Mouse (Mus musculus): Measurements from ENCODE around the gene Cirbp. TPM values are rescaled to one million over a fixed set of nuclear protein-coding genes. Genes with fewer than 3 reads are reported as not detected.

The Cirbp gene
- polyA plus RNA-seq, 1 experiment, result 62.8 TPM

DNA sequence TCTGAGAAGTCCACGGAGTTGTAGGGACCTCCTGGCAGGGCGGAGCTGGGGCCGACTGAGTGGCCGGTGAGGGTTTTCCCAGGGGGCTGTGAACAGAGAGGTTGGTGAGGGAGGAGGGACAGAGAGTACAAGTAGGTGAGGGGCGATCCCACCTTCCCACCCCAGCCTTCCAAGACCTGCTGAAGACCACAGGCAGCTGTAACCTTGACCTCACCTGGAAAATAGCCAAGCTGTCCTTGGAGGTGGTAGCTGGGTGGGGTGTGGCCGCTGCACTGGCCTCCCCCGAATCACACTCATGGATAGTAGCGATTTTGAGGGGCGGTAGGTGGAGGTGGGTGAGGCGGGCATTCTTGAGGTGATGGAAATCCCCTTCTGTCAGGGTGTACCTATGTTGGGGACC is 30.6 kb upstream of the Cirbp start:
- TF ChIP-seq GATA1 (IDR thresholded peaks at IDR 0.05; ENCODE audit: low read length), result no peak

DNA sequence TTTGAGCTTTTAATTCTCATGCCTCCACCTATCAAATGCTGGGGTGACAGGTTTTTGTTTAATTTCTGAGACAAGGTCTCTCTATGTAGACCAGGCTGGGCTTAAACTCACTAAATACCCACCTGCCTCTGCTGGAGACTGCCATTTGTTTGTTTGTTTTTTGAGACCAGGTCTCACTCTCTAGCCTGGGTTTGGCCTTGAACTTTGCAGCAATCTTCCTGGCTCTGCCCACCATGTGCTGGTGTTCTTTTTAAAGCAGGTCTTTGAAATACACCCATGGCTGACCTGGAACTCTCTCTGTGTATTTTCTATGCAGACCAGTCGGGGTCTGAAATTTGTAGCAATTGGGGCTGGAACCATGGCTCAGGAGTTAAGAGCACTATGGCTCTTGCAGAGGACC is 30.1 kb upstream of the Cirbp start:
- no peak for TF ChIP-seq GATA1 (IDR thresholded peaks at IDR 0.05; ENCODE audit: low read length)

DNA sequence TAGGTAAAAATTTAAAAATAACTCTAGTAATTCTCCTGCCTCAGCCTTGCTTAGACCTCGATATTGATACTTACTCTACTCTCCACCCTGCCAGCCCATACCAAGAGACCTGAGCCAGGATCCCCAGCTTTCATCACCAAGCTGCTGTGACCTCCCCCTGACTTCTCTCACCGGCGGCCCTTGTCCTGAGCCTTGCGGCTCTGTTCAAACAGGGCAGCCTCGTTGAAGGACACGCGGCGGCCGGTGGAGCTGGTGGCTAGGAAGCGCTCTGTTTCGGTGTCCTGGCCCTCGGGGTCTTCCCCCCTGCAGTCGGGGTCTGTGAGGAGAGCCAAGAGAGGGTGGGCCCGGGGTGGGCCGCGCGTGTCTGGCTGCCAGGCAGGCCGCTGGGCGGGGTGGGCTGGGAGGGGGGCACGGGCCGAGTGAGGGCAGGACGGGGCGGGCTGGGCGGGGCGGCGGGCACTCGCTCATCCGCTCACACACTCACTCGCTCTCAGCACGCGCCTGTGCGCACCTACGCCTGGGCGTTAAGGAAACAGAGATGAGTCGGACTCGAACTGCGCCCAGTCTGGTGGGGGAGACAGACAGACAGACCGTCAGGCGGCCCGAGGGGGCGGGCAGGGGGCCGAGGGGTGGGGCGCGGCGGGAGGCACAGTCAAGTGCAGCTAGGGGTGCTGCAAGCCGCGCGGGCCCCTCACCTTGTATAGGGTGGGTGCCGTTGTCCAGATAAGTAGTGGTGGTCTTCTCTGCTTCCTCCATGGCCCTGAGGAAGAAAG is 29.4 kb upstream of the Cirbp start:
- no peak for TF ChIP-seq GATA1 (IDR thresholded peaks at IDR 0.05; ENCODE audit: low read length)

DNA sequence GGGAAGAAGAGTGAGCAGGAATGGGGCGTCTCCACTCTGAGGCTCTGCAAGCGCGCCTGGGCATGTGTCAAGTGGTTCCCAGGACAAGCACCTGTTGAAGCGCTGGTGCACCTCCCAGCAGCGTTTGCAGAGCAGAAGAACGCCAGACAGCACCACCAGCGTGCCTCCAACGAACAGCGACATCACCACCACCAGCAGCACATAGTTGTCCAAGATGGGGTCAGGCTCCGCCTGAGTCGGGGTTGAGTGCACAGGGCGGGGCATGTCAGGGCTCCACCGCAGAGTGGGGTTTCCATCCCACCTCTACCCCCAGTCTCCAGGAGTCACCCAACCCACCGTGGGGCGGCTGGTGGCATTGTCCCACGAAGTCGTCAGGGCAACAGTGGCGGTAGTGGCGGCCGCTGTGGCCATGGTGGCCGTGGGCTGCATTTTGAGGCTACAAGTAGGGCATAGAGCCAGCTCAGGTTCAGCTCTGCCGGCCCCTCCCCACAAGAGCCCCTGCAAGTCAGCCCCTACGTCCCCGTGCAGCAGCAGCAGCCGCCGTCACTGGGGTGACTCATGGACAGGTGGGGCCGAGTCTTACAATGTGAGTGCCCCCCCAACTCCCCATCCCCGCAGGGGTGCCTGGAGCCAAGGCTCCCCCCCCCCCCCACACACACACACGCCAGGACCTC is 28.7 kb upstream of the Cirbp start:
- no peak for TF ChIP-seq GATA1 (IDR thresholded peaks at IDR 0.05; ENCODE audit: low read length)

DNA sequence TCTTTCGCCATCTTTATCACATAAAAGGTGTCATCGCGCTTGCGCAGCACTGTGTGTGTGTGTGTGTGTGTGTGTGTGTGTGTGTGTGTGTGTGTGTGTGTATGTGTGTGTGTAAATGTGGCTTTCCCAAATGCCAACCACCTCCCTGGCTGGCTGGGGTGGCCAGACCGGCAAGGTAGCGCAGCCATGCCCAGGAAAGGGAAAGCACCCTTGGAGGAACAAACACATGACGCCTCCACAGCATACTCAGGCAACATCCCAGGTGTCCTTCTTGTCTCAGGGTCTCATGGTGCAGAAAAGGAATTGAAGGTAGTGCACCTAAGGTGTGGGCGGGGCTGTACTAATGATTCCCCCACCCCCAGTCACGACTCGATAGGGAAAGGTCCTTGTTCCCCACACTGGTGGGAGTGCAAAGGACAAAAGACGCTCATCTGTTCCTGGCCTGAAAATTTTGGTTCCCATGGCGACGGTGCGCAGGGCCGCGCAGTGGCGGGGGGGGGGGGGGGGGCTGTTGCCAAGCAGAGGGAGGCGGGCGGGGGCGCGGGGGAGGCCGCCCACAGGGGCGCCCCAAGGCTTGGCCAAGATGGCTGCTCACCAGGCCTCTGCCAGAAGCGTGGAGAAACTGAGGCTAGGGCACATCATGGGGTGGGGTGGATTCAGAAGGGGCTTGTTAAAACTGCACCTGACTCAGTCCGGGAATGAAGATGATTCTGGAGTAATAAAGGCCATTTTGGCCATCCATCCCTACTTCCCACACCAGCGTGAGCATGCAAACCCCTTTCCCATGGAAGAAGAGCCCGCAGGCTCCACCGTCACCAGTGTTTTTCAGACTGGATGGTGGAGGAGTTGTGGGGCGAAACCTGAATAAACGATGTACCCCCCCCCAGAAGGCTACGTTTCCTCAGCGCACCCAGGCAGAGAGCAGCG is 27.9 kb upstream of the Cirbp start:
- TF ChIP-seq GATA1 (IDR thresholded peaks at IDR 0.05; ENCODE audit: low read length), result no peak

DNA sequence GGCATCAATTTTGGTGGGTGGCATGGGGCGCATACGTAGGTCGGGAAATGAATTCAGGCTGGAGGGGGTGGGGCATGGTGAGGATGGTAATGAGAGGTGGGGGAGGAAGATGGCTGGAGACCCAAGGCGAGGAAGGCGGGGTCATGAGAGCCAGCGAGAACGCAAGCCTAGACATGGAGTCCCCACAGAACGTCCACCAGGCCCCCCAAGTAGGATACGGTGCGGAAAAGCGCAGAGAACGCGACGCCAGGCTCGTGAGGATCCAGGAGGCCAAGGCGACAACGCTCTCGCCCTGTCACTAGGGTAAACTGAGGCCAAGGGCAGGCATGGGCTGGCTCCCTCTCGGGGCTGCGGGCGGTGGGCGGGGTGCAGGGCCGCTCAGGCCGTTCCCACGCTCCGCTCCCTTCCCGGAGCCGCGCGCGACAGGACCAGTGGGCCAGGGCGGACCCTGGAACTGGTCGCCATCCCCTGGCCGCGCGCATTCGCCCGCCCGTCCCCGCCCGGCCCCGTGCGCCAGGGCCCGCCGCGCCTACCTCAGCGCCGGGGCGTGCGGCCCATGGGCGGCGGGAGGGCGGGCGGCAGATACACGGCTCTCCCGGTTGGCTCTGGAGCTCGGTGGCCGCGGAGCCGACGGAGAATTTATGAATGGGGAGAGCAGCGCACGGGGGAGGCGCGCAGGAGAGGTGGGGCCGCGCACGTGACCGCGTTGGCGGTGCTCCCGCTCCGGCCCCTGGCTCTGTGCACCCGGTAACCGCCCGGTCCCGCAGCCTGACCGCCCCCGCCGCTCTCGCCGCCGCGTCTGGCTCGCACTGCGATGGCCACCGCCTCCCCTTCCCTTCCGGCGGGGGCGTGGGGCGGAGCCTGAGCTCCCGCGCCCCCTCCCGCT is 27.0 kb upstream of the Cirbp start, which contains the start of gene Atp5d:
Atp5d (plus strand) TSS at position 80 of the 886 bp plus-strand sequence.
- TF ChIP-seq GATA1 (IDR thresholded peaks at IDR 0.05; ENCODE audit: low read length), result no peak

DNA sequence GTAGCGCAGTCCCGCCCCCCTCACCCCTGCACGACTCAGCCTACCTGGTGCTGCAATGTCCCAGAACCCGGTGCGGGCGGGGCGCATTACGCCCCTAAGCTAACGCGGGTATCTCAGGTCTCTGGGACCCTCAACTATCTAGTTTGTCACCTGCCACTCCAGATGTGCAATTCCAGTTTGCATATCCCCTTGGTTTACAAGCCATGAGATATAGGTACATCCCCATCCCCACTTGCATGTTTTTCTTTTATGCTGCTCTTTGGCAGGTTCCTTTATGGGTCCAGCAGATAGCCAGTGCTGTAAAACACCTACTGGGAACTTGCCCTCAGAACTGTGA is 26.4 kb upstream of the Cirbp start:
- no peak for TF ChIP-seq GATA1 (IDR thresholded peaks at IDR 0.05; ENCODE audit: low read length)

DNA sequence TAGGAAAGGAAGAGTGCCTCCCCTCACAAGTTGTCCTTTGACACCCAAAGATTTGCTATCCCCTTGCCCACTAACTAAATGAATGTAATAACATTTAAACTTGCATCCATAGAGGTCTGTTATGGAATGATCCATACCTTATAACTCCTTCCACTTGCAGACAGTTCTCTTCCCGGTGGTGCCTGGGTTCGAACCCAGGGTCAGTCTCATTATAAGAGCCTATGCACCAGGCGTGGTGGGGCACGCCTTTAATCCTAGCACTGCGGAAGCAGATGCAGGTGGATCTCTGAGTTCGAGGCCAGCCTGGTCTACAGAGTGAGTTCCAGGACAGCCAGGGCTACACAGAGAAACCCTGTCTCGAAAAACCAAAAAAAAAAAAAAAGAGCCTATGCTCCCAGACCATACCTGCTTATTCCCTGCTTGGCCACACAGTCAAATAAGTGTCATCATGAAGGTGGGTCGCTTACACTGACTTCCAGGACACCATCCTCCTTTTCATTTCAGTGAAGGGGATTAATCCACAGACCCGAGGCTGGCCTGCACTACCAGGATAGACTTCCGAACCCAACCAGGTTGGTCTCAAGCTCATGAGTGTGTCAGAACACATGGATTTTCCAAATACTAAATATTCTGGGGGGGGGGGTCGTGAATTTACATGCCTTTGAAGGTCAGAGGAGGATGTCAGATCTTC is 25.7 kb upstream of the Cirbp start:
- no peak for TF ChIP-seq GATA1 (IDR thresholded peaks at IDR 0.05; ENCODE audit: low read length)

DNA sequence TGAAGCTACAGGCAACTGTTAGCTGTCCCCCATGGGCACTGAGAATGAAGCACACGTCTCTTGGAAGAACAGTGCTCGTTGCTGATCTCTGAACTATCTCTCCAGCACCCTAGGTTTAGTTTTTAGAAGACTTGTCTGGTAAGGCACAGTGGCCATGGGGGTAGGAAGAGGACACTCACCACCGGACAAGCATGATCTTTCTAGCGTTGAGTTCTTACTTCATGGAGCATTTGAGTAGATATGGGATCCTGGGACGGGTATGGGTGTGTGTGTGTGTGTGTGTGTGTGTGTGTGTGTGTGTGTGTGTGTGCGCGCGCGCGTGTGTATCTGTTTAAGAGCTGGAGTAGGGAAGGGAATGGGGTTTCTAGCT is 25.1 kb upstream of the Cirbp start, which contains the start of gene Cbarp:
Cbarp (minus strand) TSS at position 170 of the 370 bp plus-strand sequence.
- TF ChIP-seq GATA1 (IDR thresholded peaks at IDR 0.05; ENCODE audit: low read length), result no peak

DNA sequence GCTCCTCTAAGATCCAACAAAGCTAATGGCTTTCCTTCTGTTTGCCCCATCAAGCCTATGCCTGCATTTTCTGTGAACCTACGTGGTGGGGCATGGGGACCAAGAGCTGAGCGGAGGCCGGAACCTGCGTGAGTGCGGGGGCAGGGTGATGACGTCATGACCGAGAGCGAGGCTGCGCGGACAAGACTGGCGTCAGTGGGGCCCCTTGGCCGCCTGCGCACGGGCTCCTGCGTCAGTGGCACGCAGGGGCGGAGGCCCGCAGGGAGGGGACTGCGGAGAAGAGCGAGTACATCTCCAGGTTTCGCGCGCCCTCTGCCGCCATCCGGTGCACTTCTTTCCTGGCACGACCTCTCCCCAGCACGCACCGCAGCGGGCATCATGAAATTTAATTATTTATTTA is 24.5 kb upstream of the Cirbp start:
- no peak for TF ChIP-seq GATA1 (IDR thresholded peaks at IDR 0.05; ENCODE audit: low read length)

DNA sequence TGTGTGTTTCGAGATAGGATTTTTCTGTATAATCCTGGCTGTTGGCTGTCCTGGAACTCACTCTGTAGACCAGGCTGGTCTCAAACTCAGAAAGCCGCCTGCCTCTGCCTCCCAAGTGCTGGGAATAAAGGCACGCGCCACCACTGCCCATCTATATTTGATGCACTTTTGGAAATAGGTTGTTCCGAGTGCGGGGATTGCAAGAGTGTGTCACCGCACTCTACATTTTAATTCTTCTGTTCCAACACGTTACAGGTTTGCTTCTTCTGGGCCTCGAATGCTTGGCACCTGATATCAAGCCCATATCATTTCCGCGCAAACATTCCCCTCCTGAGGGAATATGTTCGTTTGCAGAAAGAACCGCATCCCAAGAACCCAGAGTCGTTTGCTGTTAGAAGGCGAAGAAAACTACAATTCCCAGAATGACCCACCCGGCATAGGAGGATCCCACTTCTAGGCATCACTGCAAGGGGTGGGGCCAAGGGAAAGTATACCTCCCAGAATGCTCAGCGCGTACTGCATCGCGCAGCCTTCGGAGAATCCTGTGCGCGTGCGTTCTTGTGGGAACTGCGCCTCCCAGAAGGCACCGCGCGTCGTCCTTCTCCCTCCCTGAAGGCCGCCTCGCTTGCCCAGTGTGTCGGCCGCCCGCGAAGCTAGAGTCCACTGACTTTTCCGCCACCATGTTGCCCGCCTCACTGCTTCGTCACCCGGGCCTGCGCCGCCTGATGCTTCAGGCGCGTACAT is 23.8 kb upstream of the Cirbp start:
- no peak for TF ChIP-seq GATA1 (IDR thresholded peaks at IDR 0.05; ENCODE audit: low read length)

DNA sequence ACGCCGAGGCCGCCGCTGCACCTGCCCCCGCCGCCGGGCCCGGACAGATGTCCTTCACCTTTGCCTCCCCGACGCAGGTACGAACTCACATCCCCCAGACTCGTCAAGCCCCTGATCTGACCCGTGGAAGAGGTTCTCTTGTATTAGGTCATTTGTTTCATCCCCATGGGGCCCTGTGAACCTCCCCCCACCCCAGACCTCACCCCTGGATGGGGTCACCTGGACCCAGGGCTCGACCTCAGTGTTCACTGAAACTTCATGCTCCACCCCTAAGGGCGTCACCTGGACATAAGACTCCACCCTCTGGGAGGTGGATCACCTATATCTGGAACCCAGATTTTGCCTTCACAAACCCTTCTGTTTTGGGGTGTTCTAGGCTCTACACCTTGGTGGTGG is 23.3 kb upstream of the Cirbp start:
- TF ChIP-seq GATA1 (IDR thresholded peaks at IDR 0.05; ENCODE audit: low read length), result no peak

DNA sequence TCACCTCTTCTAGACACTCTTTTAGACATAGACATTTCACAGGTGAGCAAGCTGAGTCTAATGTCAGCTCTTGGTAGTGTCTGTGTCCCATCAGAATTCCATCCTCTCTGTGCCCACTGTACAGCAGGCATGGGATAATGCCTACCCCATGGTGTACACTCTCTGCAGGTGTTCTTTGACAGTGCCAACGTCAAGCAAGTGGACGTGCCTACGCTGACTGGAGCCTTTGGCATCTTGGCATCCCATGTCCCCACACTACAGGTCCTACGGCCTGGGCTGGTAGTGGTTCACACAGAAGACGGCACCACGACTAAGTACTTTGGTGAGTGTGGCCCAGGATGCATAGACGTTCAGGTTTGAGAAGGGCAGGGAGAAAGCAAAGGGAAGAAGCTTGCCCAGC is 22.1 kb upstream of the Cirbp start:
- no peak for TF ChIP-seq GATA1 (IDR thresholded peaks at IDR 0.05; ENCODE audit: low read length)

DNA sequence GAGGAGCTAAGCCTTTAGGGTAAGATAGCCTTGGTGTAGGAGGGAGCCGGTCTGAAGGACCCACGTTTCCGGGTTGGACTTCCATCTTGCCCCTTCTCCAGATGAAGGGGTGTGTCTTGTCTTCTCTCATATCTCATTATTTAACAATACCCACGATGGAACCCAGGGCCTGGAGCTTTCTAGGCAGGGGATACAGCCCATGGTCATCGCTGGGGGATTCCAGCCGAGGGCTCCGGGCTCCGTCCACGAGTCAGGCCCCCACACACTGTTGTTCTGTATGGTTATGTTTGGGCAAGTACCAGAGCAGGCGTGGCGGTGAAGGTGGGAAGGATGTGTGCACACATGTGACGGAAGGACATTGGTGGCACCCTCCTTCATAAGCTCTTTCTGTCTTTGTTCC is 21.6 kb upstream of the Cirbp start:
- no peak for TF ChIP-seq GATA1 (IDR thresholded peaks at IDR 0.05; ENCODE audit: low read length)

All from G1E-ER4 (cell line).